Mouse (Mus musculus): ENCODE data around the gene Gm40193.

DNA sequence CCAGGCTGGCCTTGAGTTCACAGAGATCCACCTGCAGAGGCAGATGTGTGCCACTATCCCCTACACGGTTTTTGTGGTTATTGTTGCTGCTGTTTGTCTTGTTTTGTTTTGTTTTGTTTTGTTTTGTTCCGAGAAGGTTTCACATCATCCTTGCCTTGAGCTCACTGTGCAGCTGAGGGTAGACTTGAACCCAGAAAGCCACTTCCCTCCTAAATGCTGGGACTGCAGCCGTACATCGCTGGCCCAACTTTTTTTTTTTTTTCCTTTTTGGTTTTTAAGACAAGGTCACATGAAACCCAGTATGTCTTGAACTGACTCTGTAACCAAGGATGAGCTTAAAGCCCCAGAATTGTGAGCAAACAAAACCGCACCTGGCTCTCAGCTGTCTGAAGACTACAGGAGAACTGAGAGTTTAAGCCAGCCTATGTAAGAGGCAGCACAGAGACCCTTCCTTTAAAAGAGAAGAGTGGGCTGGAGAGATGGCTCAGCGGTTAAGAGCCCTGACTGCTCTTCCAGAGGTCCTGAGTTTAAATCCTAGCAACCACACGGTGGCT lies 25.7 kb downstream of the Gm40193 start:
- no peak for TF ChIP-seq CTCF (IDR thresholded peaks at IDR 0.05; ENCODE audit: low read depth, low read length)
- TF ChIP-seq TAL1 (conservative IDR thresholded peaks at IDR 0.05; ENCODE audit: low read depth, low read length), result no peak
- TF ChIP-seq POLR2AphosphoS5 (IDR thresholded peaks at IDR 0.05; ENCODE audit: insufficient replicate concordance, low read depth, low read length), result no peak

Measured in G1E (cell line).